Mouse (Mus musculus) bone marrow, adult 2 months (tissue): Measurements from ENCODE around the gene Tmem167.

ENCODE experiments used
- CTCF ChIP-seq: fragments of 200-500 bp; IDR thresholded peaks from 2 replicates; pipeline ENCODE4 v1.5.1; 2011; ENCODE audit warnings: low read length, control low read depth; ENCODE audit not compliant: control insufficient read depth, insufficient read depth
- POLR2A ChIP-seq: fragments of 200-500 bp; IDR thresholded peaks from 2 replicates; pipeline ENCODE4 v1.6.1; 2011; ENCODE audit warnings: low read depth, mild to moderate bottlenecking, control low read depth, low read length, borderline replicate concordance; ENCODE audit not compliant: control insufficient read depth

GRCm38 (mm10) chr13:90188021-90188420, 99.1 kb downstream of the Tmem167 start:
- TF ChIP-seq CTCF (no peak), POLR2A (no peak)
